Mouse (Mus musculus) bone marrow, adult 2 months (tissue): ENCODE measurements around the gene Mtss1l.

Source experiments
- CTCF ChIP-seq: fragments of 200-500 bp; IDR thresholded peaks from 2 replicates; pipeline ENCODE4 v1.5.1; 2011; ENCODE audit warnings: low read length, control low read depth; ENCODE audit not compliant: control insufficient read depth, insufficient read depth
- POLR2A ChIP-seq: fragments of 200-500 bp; IDR thresholded peaks from 2 replicates; pipeline ENCODE4 v1.6.1; 2011; ENCODE audit warnings: low read depth, mild to moderate bottlenecking, control low read depth, low read length, borderline replicate concordance; ENCODE audit not compliant: control insufficient read depth

- TF ChIP-seq CTCF = no peak
- TF ChIP-seq POLR2A = no peak
These were observed at the start of gene Mtss1l for GRCm38 (mm10) chr8:110720685-110721598.
